Mouse (Mus musculus): ENCODE measurements around the gene Alyref2. TPM values are rescaled to one million over a fixed set of nuclear protein-coding genes. Genes with fewer than 3 reads are reported as not detected.

The Alyref2 gene
- polyA plus RNA-seq, 1 experiment from 2014 or later, result 21.0 TPM

GRCm38 (mm10) chr1:171502388-171503249 lies 659 bp upstream of the Alyref2 start:
- Histone ChIP-seq H3K9ac (peak overlapping the region; percentile 32; the same call in 1 of the 2 replicates), H3K36me3 (no peaks in the 10 kb centered on the region), H3K27ac (peak overlapping the region; percentile 97), H3K4me2 (replicated peaks) (peak overlapping the region; percentile 65), H3K4me1 (peaks cover 11% of the 10 kb centered on the region), H3K9me3 (replicated peaks) (0 out of 2 replicates have a peak, but pooled peaks cover 3% of the 10 kb centered on the region), H3K4me3 (peak overlapping the region; percentile 59; the same call in 1 of the 2 replicates), H3K27me3 (no peaks in the 10 kb centered on the region)
- ATAC-seq (ENCODE audit: low FRiP score), result peak; percentile 90
- 1% methylated on average over 14 of the region's 14 CpGs for WGBS

GRCm38 (mm10) chr1:171503592-171504291 lies 464 bp downstream of the Alyref2 start:
- peak overlapping the region; percentile 74 for H3K9ac ChIP-seq
- WGBS, result under 1% methylated on average over 53 of the region's 53 CpGs

DNA sequence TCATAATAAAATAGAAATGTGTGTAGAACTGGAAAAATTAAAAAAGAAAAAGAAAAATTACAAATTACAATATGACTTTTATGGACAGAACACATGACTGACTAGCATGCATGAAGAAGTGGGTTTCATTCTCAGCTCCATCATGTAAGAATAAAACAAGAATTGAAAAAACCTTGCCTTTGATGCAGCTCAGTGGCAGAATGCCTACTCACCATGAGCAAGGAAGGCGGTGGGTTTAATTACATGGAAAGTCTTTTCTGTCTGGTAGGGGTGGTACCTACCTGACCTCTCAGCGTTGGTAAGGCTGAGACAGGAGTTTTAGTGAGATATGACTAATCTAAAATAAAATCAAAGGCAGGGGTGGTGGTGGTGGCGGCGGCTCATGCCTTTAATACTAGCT lies 1.3 kb downstream of the Alyref2 start:
- Histone ChIP-seq H3K4me3 (peak overlapping the region; percentile 24), H3K9me3 (replicated peaks) (0 out of 2 replicates have a peak, but pooled peaks cover 3% of the 10 kb centered on the region), H3K9ac (peak overlapping the region; percentile 41; the same call in 1 of the 2 replicates), H3K4me2 (replicated peaks) (peak overlapping the region; percentile 65), H3K4me1 (peaks cover 11% of the 10 kb centered on the region), H3K27ac (no peak overlapping the region), H3K27me3 (no peaks in the 10 kb centered on the region), H3K36me3 (no peaks in the 10 kb centered on the region)
- WGBS, result 75% methylated on average over 4 of the region's 4 CpGs
- no peak for ATAC-seq (ENCODE audit: low FRiP score)

More at GRCm38 (mm10) chr1:171503592-171504291, 464 bp downstream of the Alyref2 start:
- Histone ChIP-seq H3K27me3 (no peaks in the 10 kb centered on the region), H3K4me1 (peaks cover 11% of the 10 kb centered on the region), H3K4me3 (peak overlapping the region; percentile 59), H3K27ac (peak overlapping the region; percentile 97), H3K4me2 (replicated peaks) (peak overlapping the region; percentile 65), H3K36me3 (no peaks in the 10 kb centered on the region), H3K9me3 (replicated peaks) (0 out of 2 replicates have a peak, but pooled peaks cover 3% of the 10 kb centered on the region)
- peak; percentile 69 for ATAC-seq (ENCODE audit: low FRiP score)

DNA sequence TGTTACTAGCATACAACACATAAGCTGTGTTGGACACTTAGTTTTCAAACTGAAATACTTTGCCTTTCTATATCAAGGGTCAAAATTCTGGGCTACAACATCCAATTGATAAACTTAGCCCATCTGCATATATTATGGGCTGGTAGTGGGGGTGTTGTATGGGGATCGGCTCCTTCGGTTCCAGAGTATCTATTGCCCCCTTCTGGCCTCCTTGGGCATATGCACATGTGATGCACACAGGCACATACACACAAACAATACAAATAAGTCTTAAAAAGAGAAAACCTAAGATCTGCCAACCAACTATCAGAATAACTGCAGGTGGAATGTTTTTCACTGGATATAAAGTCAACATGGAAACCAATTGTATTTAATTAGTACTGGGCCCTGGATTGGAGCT lies 10.0 kb downstream of the Alyref2 start:
- H3K36me3 ChIP-seq, result no peaks in the 10 kb centered on the region
- H3K4me1 ChIP-seq, result no peaks in the 10 kb centered on the region
- WGBS, result 83% methylated on average over 2 of the region's 2 CpGs
- no peak overlapping the region for H3K4me3 ChIP-seq
- no peaks in the 10 kb centered on the region for H3K9me3 ChIP-seq (replicated peaks)
- H3K4me2 ChIP-seq (replicated peaks), result no peak overlapping the region
- no peak overlapping the region for H3K27ac ChIP-seq
- H3K27me3 ChIP-seq, result no peaks in the 10 kb centered on the region
- no peak overlapping the region for H3K9ac ChIP-seq
- no peak for ATAC-seq (ENCODE audit: low FRiP score)

- H3K9me3 ChIP-seq (replicated peaks), result no peaks in the 10 kb centered on the region
- H3K4me3 ChIP-seq, result no peak overlapping the region
- no peak for ATAC-seq (ENCODE audit: low FRiP score)
- no peaks in the 10 kb centered on the region for H3K36me3 ChIP-seq
- H3K4me2 ChIP-seq (replicated peaks), result no peak overlapping the region
- no peaks in the 10 kb centered on the region for H3K4me1 ChIP-seq
- H3K27me3 ChIP-seq, result no peaks in the 10 kb centered on the region
- H3K27ac ChIP-seq, result no peak overlapping the region
- WGBS, result 100% methylated on average over 1 of the region's 1 CpGs
- H3K9ac ChIP-seq, result no peak overlapping the region
Measured at GRCm38 (mm10) chr1:171513760-171514159, 10.5 kb downstream of the Alyref2 start.

GRCm38 (mm10) chr1:171515039-171515438 lies 11.8 kb downstream of the Alyref2 start:
- H3K9me3 ChIP-seq (replicated peaks), result no peaks in the 10 kb centered on the region
- no peak overlapping the region for H3K27ac ChIP-seq
- no peak overlapping the region for H3K4me2 ChIP-seq (replicated peaks)
- no peak overlapping the region for H3K4me3 ChIP-seq
- no peak overlapping the region for H3K9ac ChIP-seq
- H3K27me3 ChIP-seq, result no peaks in the 10 kb centered on the region
- no peak for ATAC-seq (ENCODE audit: low FRiP score)
- H3K4me1 ChIP-seq, result no peaks in the 10 kb centered on the region
- 8% methylated on average over 1 of the region's 1 CpGs for WGBS
- no peaks in the 10 kb centered on the region for H3K36me3 ChIP-seq

DNA sequence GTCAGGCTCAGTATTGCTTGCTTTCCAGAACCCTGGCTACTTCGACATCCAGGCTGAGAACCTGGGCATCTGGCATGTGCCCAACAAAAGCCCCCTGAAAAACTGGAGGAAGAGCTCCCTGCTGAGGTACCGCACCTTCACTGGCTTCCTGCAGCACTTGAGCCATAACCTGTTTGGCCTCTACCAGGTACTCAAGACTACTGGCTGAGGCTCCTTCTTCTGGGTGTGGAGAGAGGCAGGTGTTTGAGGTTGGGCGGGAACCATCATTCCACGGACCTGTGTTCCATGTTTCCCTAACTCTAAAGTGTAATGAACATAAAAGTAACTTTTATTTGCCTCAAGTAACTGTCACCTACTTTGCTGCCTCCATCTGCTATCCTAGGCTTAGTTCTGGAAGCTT lies 12.3 kb downstream of the Alyref2 start:
- Histone ChIP-seq H3K27me3 (no peaks in the 10 kb centered on the region), H3K4me1 (no peaks in the 10 kb centered on the region), H3K9ac (no peak overlapping the region), H3K9me3 (replicated peaks) (no peaks in the 10 kb centered on the region), H3K4me3 (no peak overlapping the region), H3K36me3 (no peaks in the 10 kb centered on the region), H3K4me2 (replicated peaks) (no peak overlapping the region), H3K27ac (no peak overlapping the region)
- 94% methylated on average over 4 of the region's 4 CpGs for WGBS
- no peak for ATAC-seq (ENCODE audit: low FRiP score)

DNA sequence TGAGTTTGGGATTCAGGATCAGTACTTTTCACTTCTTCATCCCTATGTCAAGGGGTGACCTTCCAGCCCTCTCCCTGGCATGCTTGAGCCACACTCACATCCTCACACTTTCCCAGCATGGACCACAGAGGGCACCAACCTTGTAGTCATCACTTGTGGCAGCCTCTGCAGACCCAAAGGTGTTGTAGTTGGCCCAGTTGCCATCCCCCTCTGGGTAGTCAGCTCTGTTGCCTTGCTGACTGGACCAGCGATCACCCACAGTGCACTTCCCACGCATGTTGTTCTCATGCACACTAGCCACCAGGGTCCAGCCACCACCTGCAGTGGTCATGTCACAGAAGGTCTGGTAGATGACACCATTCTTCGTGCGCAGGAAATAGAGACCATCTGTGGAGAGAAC lies 28.1 kb downstream of the Alyref2 start:
- H3K27me3 ChIP-seq, result no peaks in the 10 kb centered on the region
- H3K36me3 ChIP-seq, result no peaks in the 10 kb centered on the region
- H3K9me3 ChIP-seq (replicated peaks), result no peaks in the 10 kb centered on the region
- no peak overlapping the region for H3K9ac ChIP-seq
- no peaks in the 10 kb centered on the region for H3K4me1 ChIP-seq
- no peak overlapping the region for H3K27ac ChIP-seq
- no peak overlapping the region for H3K4me2 ChIP-seq (replicated peaks)
- WGBS, result 88% methylated on average over 4 of the region's 4 CpGs
- no peak overlapping the region for H3K4me3 ChIP-seq
- no peak for ATAC-seq (ENCODE audit: low FRiP score)

- no peaks in the 10 kb centered on the region for H3K4me1 ChIP-seq
- WGBS, result 63% methylated on average over 2 of the region's 2 CpGs
- H3K4me2 ChIP-seq (replicated peaks), result no peak overlapping the region
- H3K9ac ChIP-seq, result no peak overlapping the region
- no peaks in the 10 kb centered on the region for H3K9me3 ChIP-seq (replicated peaks)
- no peaks in the 10 kb centered on the region for H3K36me3 ChIP-seq
- no peak for ATAC-seq (ENCODE audit: low FRiP score)
- H3K27ac ChIP-seq, result no peak overlapping the region
- H3K4me3 ChIP-seq, result no peak overlapping the region
- H3K27me3 ChIP-seq, result no peaks in the 10 kb centered on the region
Measured at GRCm38 (mm10) chr1:171532830-171533229, 29.6 kb downstream of the Alyref2 start.

DNA sequence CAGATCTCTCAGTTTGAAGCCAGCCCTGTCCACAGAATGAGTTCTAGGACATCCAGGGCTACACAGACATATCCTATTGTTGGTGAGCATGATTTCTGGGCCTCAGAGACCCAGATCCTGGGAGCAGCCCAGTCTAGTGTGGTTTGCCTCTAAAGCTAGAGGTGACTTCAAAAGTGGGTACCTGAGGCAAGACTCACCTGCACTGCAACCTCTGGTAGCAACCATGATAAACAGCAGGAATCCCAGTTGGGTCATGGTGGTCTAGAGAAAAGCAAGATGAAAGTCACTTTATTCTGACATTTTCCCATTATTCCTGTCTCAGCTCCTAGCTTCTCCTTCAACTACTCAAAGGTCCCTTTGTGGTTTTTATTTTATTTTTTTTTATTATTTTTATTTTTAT lies 31.3 kb downstream of the Alyref2 start:
- no peaks in the 10 kb centered on the region for H3K4me1 ChIP-seq
- peaks cover 13% of the 10 kb centered on the region for H3K9me3 ChIP-seq (replicated peaks)
- H3K27me3 ChIP-seq, result no peaks in the 10 kb centered on the region
- ATAC-seq (ENCODE audit: low FRiP score), result no peak
- no peak overlapping the region for H3K4me2 ChIP-seq (replicated peaks)
- no peak overlapping the region for H3K4me3 ChIP-seq
- H3K36me3 ChIP-seq, result no peaks in the 10 kb centered on the region
- H3K27ac ChIP-seq, result no peak overlapping the region
- no peak overlapping the region for H3K9ac ChIP-seq

DNA sequence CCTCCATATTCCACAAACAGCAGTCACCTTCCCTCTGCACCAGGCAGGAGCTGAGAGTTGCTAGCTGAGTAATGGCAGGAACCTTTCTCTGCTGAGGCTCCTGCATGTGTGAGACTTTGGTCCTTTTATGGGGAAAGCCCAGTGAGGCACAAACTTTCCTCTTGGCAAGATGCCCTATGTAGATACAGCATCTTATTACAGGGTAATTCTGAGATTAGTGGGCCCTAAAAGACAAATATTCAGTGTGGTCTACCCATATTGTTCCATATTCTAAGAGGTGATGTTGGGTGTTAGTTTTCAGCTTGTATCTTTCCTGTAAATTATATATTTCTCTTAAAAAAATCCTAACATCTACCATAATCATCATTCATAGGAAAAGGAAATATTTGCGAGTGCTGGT lies 31.9 kb downstream of the Alyref2 start, which contains the start of gene Itln1:
Gene Itln1 (minus strand): TSS at position 101 of the 400 bp plus-strand sequence.
- Histone ChIP-seq H3K4me3 (no peak within 1 kb of the TSS), H3K36me3 (no peaks in the 10 kb centered on the region), H3K9ac (no peak within 1 kb of the TSS), H3K4me2 (replicated peaks) (no peak within 1 kb of the TSS), H3K27ac (no peak within 1 kb of the TSS), H3K4me1 (no peaks in the 10 kb centered on the region), H3K9me3 (replicated peaks) (peaks cover 19% of the 10 kb centered on the region), H3K27me3 (no peaks in the 10 kb centered on the region)
- WGBS, result 97% methylated on average over 1 of the region's 1 CpGs
- no peak for ATAC-seq (ENCODE audit: low FRiP score)

DNA sequence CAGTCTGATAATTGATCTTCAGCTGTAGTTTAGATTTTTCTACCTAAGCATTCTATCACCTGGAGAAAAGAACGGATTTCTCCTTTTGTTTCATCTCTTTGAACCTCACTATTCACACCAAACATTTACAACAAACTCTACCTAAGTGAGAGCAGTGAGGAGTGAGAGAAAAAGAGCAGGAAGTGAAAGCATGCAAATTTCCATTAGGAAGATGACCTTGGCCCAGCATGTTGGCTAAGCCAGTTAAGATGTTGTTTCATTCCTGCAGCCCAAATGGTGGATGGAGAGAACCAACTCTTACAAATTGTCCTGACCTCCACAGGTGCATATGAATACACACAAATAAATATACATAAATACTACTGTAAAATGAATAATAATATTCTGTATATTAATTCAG lies 37.4 kb downstream of the Alyref2 start:
- Histone ChIP-seq H3K4me1 (no peaks in the 10 kb centered on the region), H3K9me3 (replicated peaks) (peaks cover 19% of the 10 kb centered on the region), H3K9ac (no peak overlapping the region), H3K27me3 (no peaks in the 10 kb centered on the region), H3K36me3 (no peaks in the 10 kb centered on the region), H3K4me2 (replicated peaks) (no peak overlapping the region), H3K27ac (no peak overlapping the region), H3K4me3 (no peak overlapping the region)
- ATAC-seq (ENCODE audit: low FRiP score), result no peak
- 83% methylated on average over 1 of the region's 1 CpGs for WGBS

All from hindbrain, embryonic 12.5 days (tissue).